Mouse (Mus musculus) right cerebral cortex, postnatal 25 days (tissue): ENCODE results near the gene Grk5.

Source experiments
- DNase-seq: peaks from one replicate; pipeline ENCODE4 v3.0.0; 2022

Gene Grk5

GRCm38 (mm10) chr19:60981391-60981790, 91.8 kb downstream of the Grk5 start:
- no peak for DNase-seq

DNA sequence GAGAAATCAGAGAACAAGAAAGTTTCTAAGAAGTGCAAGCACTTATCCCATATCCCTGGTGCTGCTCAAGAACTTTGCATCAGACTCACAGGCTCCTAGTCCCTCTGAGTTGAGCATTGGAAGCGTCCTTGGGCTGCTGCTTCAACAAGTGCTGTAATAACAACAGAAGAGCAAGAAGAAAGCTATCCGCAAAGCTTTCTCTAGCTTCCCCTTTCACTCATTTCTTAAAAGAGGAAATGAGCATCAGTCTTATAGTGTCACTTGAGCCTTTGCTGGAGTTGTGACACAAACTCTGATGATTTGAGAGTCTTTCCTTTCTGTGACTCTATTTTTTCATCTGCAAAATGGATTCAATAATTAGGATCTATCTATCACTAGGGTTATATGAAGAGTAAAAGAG, 92.3 kb downstream of the Grk5 start:
- no peak for DNase-seq

DNA sequence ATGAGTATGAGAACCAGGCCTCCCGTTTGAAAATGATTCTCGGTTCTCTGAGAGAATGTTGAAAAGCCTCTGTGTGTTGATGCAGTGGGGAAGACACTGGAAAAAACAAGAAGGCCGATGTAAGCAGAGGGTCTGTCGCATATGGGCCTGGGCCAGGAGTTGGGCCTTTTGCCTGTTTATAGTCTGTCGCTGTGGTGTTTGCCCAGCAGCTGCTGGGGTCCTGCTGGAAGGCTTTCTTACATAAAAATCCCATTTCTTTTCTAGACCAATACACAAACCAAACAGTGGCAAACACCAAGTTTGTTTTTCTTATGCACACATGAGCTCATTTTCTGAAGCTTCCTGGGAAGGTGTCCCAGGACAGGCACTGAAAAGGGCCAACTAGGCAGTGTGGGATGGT, 100.2 kb downstream of the Grk5 start:
- DNase-seq: no peak

DNA sequence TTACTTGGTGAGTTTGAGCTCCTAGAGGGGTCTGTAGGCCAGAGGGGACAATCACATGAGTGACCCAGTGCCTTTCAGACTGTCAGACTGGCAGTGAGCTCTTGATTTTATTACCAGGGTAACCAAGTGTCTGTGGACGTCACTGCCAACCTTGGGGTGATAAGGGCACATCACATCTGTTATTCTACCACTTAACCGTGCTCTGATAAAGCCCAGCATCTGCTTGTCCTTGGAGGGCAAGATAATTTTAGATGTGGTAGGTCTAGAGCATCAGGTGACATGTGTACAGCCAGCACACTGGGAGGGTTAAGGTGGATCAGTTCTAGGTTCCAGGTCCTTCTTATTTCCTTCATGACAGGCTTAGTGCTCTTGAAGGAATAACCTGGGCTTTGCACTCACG, 104.7 kb downstream of the Grk5 start:
- no peak for DNase-seq

DNA sequence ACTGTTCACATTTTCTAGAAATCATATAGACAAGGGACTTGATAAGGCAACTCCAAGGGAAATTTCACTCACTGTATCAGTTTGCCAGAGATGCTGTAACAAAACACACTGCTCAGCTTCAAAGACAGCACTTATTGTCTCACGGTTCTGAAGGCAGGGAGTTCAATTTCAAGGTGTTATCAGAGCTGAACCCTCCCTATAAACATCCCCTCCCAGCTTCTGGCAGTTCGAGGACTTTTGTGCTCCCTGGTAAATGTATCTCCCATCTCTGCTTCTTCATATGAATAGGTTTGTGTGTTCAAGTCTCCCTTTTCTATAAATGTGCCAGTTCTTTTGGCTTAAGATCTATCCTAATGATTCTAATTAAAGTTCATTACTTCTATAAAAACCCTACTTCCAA, 105.3 kb downstream of the Grk5 start:
- no peak for DNase-seq

- no peak for DNase-seq
Measured at GRCm38 (mm10) chr19:60997784-60998183, 108.2 kb downstream of the Grk5 start.

DNA sequence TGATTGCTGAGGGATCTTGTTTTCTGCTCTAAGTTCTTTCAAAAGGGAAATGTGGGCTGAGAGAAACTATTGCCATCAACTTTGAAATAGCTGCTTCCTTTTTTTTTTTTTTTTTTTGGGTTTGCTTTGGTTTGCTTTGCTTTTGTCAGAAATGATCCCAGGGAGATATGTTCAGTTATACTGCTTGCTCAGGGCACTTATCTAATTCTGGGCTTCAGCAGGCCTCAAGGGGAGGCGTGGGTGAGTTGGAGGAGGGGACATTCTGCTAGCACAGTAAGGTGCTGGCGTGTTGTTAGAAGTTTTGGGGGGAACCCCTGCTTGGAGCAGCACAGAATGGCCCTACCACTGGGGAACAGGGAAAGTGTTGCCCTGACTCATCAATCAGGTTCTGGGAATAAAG, 110.1 kb downstream of the Grk5 start:
- DNase-seq: no peak

DNA sequence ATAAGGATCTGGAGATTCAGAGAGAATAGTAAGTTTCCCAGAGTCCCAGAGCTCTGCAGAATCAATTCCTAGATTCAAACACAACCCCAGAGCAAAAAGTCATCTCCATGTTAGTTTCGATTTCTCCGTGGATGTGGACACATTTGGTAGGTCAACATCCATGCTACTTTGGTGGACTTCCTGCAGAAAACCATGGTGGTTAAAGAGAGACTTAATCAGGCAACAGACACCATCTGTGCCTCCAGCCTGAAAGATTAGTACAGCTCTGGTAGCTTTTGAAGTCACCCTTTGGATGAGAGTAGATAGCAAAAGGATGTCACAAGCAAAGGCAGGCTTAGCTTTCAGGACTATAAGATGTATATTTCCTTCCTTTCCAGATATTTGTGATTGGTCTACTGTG, 111.4 kb downstream of the Grk5 start:
- DNase-seq: no peak

GRCm38 (mm10) chr19:61009266-61009665, 119.7 kb downstream of the Grk5 start:
- no peak for DNase-seq

DNA sequence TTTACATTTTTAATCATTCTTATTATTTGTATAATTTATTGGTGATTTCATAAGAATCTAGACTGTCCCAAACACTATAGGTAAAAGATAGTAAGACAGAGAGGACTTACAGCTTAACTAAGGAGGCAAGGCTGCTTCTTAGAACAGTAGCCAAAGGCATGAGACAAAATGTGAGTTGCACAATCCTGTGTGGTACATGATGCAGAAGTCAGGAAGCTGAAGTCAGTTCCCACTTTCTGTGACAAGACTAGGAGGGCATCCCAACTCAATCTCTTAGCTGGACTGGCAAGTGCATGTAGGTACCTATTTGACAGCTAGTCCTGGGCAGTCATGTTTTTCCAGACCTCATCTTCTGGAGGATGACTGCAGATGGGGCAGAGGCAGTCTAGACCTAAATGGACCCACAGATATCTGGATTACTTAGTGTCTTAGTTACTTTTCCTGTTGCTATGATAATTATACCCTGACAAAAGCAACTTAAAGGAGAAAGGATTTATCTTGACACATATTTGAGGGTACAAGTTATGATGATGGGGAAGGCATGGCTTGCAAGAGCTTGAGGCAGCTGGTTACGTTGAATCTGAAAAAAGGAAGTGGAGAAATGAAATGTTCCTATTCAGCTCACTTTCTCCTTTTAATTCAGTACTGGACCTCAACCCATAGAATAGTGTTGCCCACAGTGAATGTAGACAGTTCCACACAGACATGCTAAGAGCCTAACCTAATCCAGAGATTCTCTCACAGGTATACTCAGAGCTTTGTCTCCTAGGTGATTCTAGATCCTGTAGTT, 128.1 kb downstream of the Grk5 start:
- no peak for DNase-seq

DNA sequence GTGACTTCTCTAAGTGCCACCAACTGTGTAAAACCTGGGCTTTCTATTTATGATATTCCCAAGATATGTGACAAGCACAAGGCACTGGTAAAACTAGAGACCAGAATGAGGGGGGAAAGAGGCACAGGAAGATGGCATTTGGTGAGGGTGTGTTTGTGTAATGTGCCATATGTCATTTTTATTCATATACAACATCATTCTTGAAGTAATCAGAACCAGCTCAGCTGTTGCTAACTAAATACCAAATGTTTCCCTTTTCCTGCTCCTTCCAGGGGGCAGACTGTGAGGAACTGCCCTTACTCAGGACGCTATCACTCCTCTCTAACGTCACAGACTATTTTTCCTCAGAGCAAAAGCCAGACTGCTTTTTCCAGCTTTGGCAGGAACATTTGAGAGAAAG, 132.0 kb downstream of the Grk5 start:
- no peak for DNase-seq

DNA sequence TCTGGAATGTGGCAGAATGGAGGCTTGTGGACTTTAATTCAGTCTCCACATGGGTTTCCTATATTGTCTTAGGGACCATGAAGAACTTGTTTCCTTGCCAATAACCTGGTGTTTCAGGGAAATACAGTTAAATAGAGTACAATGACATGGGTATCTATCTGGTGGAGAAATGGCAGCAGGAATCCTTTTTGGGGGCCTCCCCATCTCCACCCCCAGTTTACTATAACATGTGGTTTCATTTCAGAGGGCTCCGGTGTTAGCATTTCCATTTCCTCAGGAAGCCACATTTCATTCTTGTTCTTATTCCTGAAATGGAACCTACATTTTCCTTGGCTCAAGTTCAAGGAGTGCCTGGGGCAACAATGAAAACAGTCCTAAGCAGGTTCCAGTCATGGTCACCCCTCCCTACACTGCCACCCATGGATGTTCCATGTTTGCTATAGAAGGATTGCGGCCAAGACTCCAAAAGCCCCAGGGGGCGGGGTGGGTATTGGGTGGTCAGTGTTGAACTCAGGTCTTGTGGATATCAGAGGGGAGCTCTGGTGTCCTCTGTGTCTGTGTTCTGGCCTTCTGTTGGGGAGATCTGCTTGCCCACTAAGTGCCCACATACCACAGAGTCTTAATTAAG, 132.5 kb downstream of the Grk5 start:
- no peak for DNase-seq

DNA sequence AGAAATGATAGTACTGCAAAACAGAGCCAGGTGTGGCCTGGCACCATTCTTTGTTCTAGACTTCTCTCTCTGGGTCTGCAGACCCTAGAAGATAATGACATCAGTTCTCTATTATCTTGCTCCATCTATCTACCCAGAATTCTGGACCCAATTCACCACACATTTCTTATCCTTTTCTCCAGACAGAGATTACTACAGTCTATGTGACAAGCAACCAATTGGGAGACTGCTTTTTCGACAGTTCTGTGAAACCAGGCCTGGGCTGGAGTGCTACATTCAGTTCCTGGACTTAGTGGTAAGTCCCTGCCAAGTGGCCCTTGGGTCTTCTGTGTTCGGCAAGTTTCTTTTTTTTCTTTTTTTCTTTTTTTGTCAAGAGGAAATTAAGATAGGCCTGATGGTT, 142.0 kb downstream of the Grk5 start:
- DNase-seq: no peak

DNA sequence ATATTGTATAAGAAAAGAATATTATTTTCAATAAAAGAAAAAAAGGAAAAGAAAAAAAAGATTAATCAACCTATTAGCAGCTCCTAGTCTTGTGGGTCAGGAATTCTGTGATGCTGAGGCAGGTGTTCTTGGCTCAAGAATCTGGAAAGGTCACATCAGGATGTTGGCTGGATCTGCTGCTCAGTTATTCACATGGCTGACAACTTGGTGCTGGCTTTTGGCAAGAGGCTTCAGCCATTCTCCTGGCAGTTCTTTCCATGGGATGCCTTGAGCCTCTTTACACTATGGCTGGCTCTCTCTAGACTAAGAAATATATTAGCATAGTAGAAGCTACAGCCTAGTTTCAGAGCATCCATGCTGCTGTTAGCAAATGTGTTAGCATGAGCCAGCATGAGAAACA, 149.6 kb downstream of the Grk5 start:
- no peak for DNase-seq

DNA sequence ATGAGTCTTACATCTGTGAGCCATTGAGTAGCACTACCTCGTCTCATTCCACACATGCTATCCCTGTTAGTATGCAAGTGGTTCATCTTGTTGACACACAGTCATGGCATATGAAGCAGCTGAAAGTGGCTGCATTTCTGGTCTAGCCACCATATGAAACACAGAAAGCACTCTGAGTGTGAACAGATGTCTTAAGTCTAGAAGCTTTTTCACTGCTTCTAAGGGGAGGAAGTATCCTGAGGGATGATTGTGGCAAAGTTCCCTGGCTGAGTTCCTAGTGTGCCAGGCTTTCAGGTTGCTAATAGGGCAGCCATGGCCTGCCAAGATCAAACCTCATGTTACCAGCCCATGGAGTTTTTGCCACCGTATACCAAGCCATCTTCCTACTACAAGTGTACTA, 159.1 kb downstream of the Grk5 start:
- DNase-seq: no peak

- DNase-seq: no peak
Measured at GRCm38 (mm10) chr19:61049413-61049812, 159.9 kb downstream of the Grk5 start.

GRCm38 (mm10) chr19:61051151-61051550, 161.6 kb downstream of the Grk5 start:
- DNase-seq: no peak

- DNase-seq: no peak
Measured at GRCm38 (mm10) chr19:61052008-61052407, 162.5 kb downstream of the Grk5 start.

GRCm38 (mm10) chr19:61052786-61053185, 163.2 kb downstream of the Grk5 start:
- DNase-seq: no peak

GRCm38 (mm10) chr19:61056783-61057410, 167.3 kb downstream of the Grk5 start:
- DNase-seq: no peak

DNA sequence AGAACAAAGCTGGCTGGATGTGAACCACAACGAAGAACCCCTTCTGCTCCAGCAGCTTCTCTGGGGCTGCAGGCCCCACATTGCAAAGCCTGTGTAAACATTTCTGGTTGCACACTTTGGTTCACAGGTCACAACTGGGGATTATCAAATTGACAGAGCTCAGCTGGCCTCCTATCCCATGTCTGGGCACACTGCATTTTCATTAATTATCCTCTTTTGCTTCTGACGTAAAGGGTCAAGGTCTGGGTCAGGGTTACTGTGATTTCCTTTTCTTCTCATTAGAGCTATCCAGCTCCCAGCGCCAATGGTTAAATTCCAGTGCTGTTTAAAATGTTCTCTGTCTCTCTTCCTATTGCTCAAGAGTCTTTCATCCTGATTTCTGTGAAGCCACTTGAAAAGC, 168.0 kb downstream of the Grk5 start:
- no peak for DNase-seq

- DNase-seq: no peak
Measured at GRCm38 (mm10) chr19:61064386-61064785, 174.8 kb downstream of the Grk5 start.

DNA sequence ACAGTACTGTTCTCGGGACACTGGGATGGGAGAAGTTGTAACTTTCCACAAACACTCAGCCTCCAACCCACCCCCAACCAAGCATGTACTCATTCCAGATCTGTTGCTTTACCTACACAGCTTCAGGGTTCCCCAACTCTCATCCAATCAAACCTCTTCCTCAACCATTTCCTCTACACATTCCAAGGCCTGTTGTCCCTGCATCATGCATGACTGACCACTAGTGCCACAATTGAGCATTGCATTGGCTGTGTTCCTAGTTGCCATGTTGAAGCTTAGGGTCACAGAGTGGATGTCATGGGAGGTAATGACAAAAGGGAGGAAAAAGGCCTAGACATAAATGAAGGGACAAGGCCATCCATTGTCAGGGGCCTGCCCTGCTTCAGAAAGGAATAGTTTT, 175.5 kb downstream of the Grk5 start:
- no peak for DNase-seq

DNA sequence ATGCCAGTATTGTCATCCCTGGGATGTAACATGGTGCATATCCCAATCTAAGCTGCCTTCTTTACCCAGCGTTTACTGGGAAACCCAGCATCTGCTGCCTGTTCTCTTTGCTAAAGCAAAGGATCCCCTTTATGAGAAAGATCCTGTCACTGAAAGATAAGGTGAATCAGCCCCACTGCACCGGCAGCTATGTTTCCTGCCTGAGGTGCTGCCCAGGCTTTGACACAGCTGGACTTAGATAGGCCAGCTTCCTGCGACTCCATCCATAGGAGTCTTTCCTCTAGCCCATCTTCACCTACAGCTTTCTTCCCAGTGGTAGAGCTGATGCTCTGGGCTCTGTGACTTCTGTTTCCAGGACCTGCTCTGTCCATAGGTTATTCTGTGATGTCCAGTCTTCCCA, 189.1 kb downstream of the Grk5 start:
- DNase-seq: no peak
